Mouse (Mus musculus) NIH3T3 (cell line): ENCODE results near the gene Ank2.
A peak's percentile ranks its signal among the peaks of the same experiment; 100 is the strongest.

Experiments used
- DNase-seq: peaks from one replicate; pipeline ENCODE4 v3.0.0-alpha.2; 2012; ENCODE audit warnings: low read depth

The Ank2 gene

GRCm38 (mm10) chr3:127292864-127293478, 206.2 kb downstream of the Ank2 start:
- DNase-seq: no peak

- DNase-seq: no peak
Measured at GRCm38 (mm10) chr3:127282277-127282676, 216.9 kb downstream of the Ank2 start.

- no peak for DNase-seq
Measured at GRCm38 (mm10) chr3:127281390-127281789, 217.8 kb downstream of the Ank2 start.

- no peak for DNase-seq
Measured at GRCm38 (mm10) chr3:127280376-127280775, 218.8 kb downstream of the Ank2 start.

GRCm38 (mm10) chr3:127275953-127276352, 223.2 kb downstream of the Ank2 start:
- DNase-seq: no peak

GRCm38 (mm10) chr3:127272801-127273200, 226.3 kb downstream of the Ank2 start:
- DNase-seq: no peak

- no peak for DNase-seq
Measured at GRCm38 (mm10) chr3:127269616-127270015, 229.5 kb downstream of the Ank2 start.

- DNase-seq: no peak
Measured at GRCm38 (mm10) chr3:127267846-127268245, 231.3 kb downstream of the Ank2 start.

- DNase-seq: no peak
Measured at GRCm38 (mm10) chr3:127265732-127266131, 233.4 kb downstream of the Ank2 start.

GRCm38 (mm10) chr3:127265182-127265581, 234.0 kb downstream of the Ank2 start:
- DNase-seq: no peak

- no peak for DNase-seq
Measured at GRCm38 (mm10) chr3:127260786-127261166, 238.4 kb downstream of the Ank2 start.

- DNase-seq: no peak
Measured at GRCm38 (mm10) chr3:127260007-127260785, 239.0 kb downstream of the Ank2 start.

- DNase-seq: no peak
Measured at GRCm38 (mm10) chr3:127258466-127259075, 240.6 kb downstream of the Ank2 start.

- DNase-seq: peak; percentile 76
Measured at GRCm38 (mm10) chr3:127257969-127258368, 241.2 kb downstream of the Ank2 start.

- DNase-seq: peak; percentile 92
Measured at GRCm38 (mm10) chr3:127257279-127257925, 241.7 kb downstream of the Ank2 start.

- DNase-seq: no peak
Measured at GRCm38 (mm10) chr3:127256681-127257080, 242.5 kb downstream of the Ank2 start.

- no peak for DNase-seq
Measured at GRCm38 (mm10) chr3:127250930-127251329, 248.2 kb downstream of the Ank2 start.

GRCm38 (mm10) chr3:127248611-127249010, 250.5 kb downstream of the Ank2 start:
- no peak for DNase-seq

- DNase-seq: no peak
Measured at GRCm38 (mm10) chr3:127246989-127247708, 252.0 kb downstream of the Ank2 start.

- no peak for DNase-seq
Measured at GRCm38 (mm10) chr3:127243928-127244642, 255.1 kb downstream of the Ank2 start.

- DNase-seq: no peak
Measured at GRCm38 (mm10) chr3:127242234-127242810, 256.8 kb downstream of the Ank2 start.
